ENCODE assay signal across 8 mouse cellular contexts in the genomic region with DNA sequence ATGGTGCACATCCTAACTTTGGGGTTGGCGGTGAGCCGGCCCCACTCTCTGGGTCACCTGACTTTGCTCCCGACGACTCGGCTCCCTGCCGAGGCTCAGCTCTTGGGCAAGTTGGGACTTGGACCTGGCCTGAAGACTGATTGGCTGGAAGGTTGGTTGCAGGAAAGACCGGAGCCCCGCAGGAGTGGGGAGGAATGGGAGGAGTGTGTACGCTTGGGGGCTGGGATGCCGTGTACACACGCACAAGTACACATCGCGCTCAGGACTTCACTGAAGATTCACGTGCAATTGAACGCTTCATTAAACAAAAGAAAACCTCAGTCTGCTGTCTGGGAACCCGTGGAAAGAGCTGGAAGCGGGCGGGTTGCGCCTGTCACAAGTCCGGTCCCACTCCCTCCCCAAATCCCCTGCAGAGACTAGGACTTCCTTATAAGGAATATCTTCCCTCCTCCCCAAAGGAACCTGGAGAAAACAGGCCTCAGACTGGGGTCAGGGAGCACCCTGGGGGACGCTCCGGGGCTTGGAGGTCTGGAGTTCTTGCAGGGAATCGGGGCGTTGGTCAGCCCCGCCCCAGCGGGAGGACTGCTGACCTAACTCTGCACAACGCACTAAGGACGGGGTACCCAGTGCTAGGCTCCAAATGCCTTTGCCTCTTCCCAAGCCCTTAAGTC. TPM values are rescaled to one million over a fixed set of nuclear protein-coding genes. Genes with fewer than 3 reads are reported as not detected.
DNase-seq lines count a peak whose midpoint lies in the region; ATAC-seq and TF ChIP-seq lines count a peak whose summit lies in the region.

No protein-coding gene starts in this region.

- TF ChIP-seq CTCF in spleen, adult 2 months (IDR thresholded peaks at IDR 0.05; ENCODE audit: extremely low read depth, insufficient read depth, insufficient read length, insufficient replicate concordance): no peak

- DNase-seq in spleen, adult 2 months (ENCODE audit: low read depth in 1 of 2, low spot score in 2 of 2): no peak
- no peak for DNase-seq in spleen, adult 18-20 months
- peak; percentile 67 for DNase-seq in fibroblast of lung, adult 2 months (ENCODE audit: low read depth)
- peak; percentile 90 for DNase-seq in kidney, postnatal 14 days
- DNase-seq in lung, postnatal 4 days: peak; percentile 77 to 89
- DNase-seq in testis, postnatal 14 days (ENCODE audit: low spot score): peak; percentile 82
- DNase-seq in spleen, postnatal 36 days (ENCODE audit: low spot score in 2 of 2): no peak

- TF ChIP-seq POLR2A in spleen, adult 2 months (IDR thresholded peaks at IDR 0.05; ENCODE audit: low read depth, low read length): no peak

- no peaks in the 10 kb centered on the region for H3K36me3 ChIP-seq in spleen, adult 2 months (ENCODE audit: control insufficient read depth, insufficient read depth, low read length)
- no peaks in the 10 kb centered on the region for H3K36me3 ChIP-seq in heart, embryonic 16.5 days (ENCODE audit: control insufficient read depth, insufficient read depth)

- no peaks in the 10 kb centered on the region for H3K4me1 ChIP-seq in spleen, adult 2 months (ENCODE audit: control insufficient read depth, insufficient read depth, insufficient read length)
- H3K4me1 ChIP-seq in heart, embryonic 16.5 days (ENCODE audit: control insufficient read depth, insufficient read depth, low read length): peaks cover 23% of the 10 kb centered on the region

- H3K4me3 ChIP-seq in spleen, adult 2 months (ENCODE audit: extremely low read depth, insufficient read depth, insufficient read length): 0 out of 2 replicates have a peak overlapping the region, but pooled peaks have one; percentile 0
- peak overlapping the region; percentile 57 for H3K4me3 ChIP-seq in heart, embryonic 16.5 days (ENCODE audit: low read length)

- H3K4me2 ChIP-seq in heart, embryonic 16.5 days (ENCODE audit: low read depth, low read length): peak overlapping the region; percentile 85

- no peak overlapping the region for H3K27ac ChIP-seq in spleen, adult 2 months (ENCODE audit: insufficient read depth, low read length)
- peak overlapping the region; percentile 72 for H3K27ac ChIP-seq in heart, embryonic 16.5 days (ENCODE audit: low read length)

- no peaks in the 10 kb centered on the region for H3K9me3 ChIP-seq in heart, embryonic 16.5 days (replicated peaks; ENCODE audit: control insufficient read depth, low read length)

- H3K9ac ChIP-seq in heart, embryonic 16.5 days (ENCODE audit: low read length): peak overlapping the region; percentile 77

- ATAC-seq in heart, embryonic 16.5 days (replicated peaks; ENCODE audit: extremely low read depth, insufficient read depth, low FRiP score): no peak

- 30% methylated on average over 28 of the region's 28 CpGs for WGBS in spleen, adult 2 months
- WGBS in heart, embryonic 16.5 days: 3% methylated on average over 28 of the region's 28 CpGs

- H3K27me3 ChIP-seq in spleen, adult 2 months (ENCODE audit: control insufficient read depth, insufficient read depth, low read length): no peaks in the 10 kb centered on the region
- no peaks in the 10 kb centered on the region for H3K27me3 ChIP-seq in heart, embryonic 16.5 days (ENCODE audit: control insufficient read depth, insufficient read depth, low read length)

RNA-seq across cellular contexts. Expression of gene Hexim1, which starts 4.0 kb away (rescaled TPM):
- 10.3 and 11.2 TPM in 2 replicates for polyA plus RNA-seq in spleen, adult 2 months (2012; rRNA removed)
- polyA plus RNA-seq in heart, embryonic 16.5 days (2015; fragmentation: Nextera tagmentation; extraction: Ambion mirVana): 2.9 TPM in 2 replicates

RNA-seq across cellular contexts. Expression of gene Acbd4, which starts 10.5 kb away (rescaled TPM):
- polyA plus RNA-seq in spleen, adult 2 months (2012; rRNA removed): 17.9 and 22.5 TPM in 2 replicates
- polyA plus RNA-seq in heart, embryonic 16.5 days (2015; fragmentation: Nextera tagmentation; extraction: Ambion mirVana): 21.5 and 21.8 TPM in 2 replicates

RNA-seq across cellular contexts. Expression of gene Plcd3, which starts 10.6 kb away (rescaled TPM):
- 4.7 TPM in 2 replicates for polyA plus RNA-seq in spleen, adult 2 months (2012; rRNA removed)
- 13.6 and 17.0 TPM in 2 replicates for polyA plus RNA-seq in heart, embryonic 16.5 days (2015; fragmentation: Nextera tagmentation; extraction: Ambion mirVana)

RNA-seq across cellular contexts. Expression of gene Hexim2, which starts 20.2 kb away (rescaled TPM):
- polyA plus RNA-seq in spleen, adult 2 months (2012; rRNA removed): 2.3 and 3.0 TPM in 2 replicates
- polyA plus RNA-seq in heart, embryonic 16.5 days (2015; fragmentation: Nextera tagmentation; extraction: Ambion mirVana): 6.1 and 7.4 TPM in 2 replicates

RNA-seq across cellular contexts. Expression of gene Fmnl1, which starts 58.9 kb away (rescaled TPM):
- 137 and 147 TPM in 2 replicates for polyA plus RNA-seq in spleen, adult 2 months (2012; rRNA removed)
- polyA plus RNA-seq in heart, embryonic 16.5 days (2015; fragmentation: Nextera tagmentation; extraction: Ambion mirVana): 4.0 and 7.6 TPM in 2 replicates

Comparison
In these comparisons a context has a peak if more than half of its experiments do, and no peak if none do; other contexts are left out.
1. DNase-seq: peak in fibroblast of lung, adult 2 months (single experiment), kidney, postnatal 14 days (single experiment), lung, postnatal 4 days (2 of 2) and testis, postnatal 14 days (single experiment); none in spleen, adult 2 months (0 of 2), spleen, adult 18-20 months (0 of 2) and spleen, postnatal 36 days (0 of 2).